Mouse (Mus musculus) limb, embryonic 14.5 days (tissue): ENCODE results near the gene Fxyd1. TPM values are rescaled to one million over a fixed set of nuclear protein-coding genes. Genes with fewer than 3 reads are reported as not detected.

Experiments
- ATAC-seq: fragments of 200-750 bp; cut with Nextera tagmentation; 2 replicates; pipeline ENCODE4 v1.8.0; 2017; ENCODE audit warnings: low read depth, moderate number of reproducible peaks, moderate TSS enrichment; ENCODE audit not compliant: low FRiP score
- DNase-seq: peaks from one replicate; pipeline ENCODE4 v3.0.0-alpha.2; 2015; ENCODE audit warnings: low spot score
- H3K27ac ChIP-seq: fragments of 300-500 bp; sonication (generic); replicated peaks from 2 replicates; pipeline ENCODE4 v1.5.1; 2014; ENCODE audit warnings: low read depth, mild to moderate bottlenecking, low read length, moderate library complexity, mixed read lengths
- H3K27me3 ChIP-seq: fragments of 300-500 bp; sonication (generic); 2 replicates; pipeline ENCODE4 v1.6.1; 2014; ENCODE audit warnings: low read length, mixed read lengths; ENCODE audit not compliant: control insufficient read depth, insufficient read depth
- H3K36me3 ChIP-seq: fragments of 300-500 bp; sonication (generic); 2 replicates; pipeline ENCODE4 v1.6.1; 2014; ENCODE audit warnings: mild to moderate bottlenecking, low read length, moderate library complexity, mixed read lengths; ENCODE audit not compliant: control insufficient read depth, insufficient read depth
- H3K4me1 ChIP-seq: fragments of 300-500 bp; sonication (generic); 2 replicates; pipeline ENCODE4 v1.6.1; 2014; ENCODE audit warnings: antibody characterized with exemption, low read length, mixed read lengths; ENCODE audit not compliant: control insufficient read depth, insufficient read depth
- H3K4me2 ChIP-seq: fragments of 300-500 bp; sonication (generic); replicated peaks from 2 replicates; pipeline ENCODE4 v1.6.1; 2014; ENCODE audit warnings: low read depth, mild to moderate bottlenecking, low read length, moderate library complexity; ENCODE audit not compliant: severe bottlenecking
- H3K4me3 ChIP-seq: fragments of 300-500 bp; sonication (generic); replicated peaks from 2 replicates; pipeline ENCODE4 v1.5.1; 2014; ENCODE audit warnings: low read length
- H3K9ac ChIP-seq: fragments of 300-500 bp; sonication (generic); 2 replicates; pipeline ENCODE4 v1.6.1; 2014; ENCODE audit warnings: mild to moderate bottlenecking, low read depth, low read length, moderate library complexity; ENCODE audit not compliant: severe bottlenecking
- H3K9me3 ChIP-seq: fragments of 300-500 bp; sonication (generic); 2 replicates; pipeline ENCODE4 v1.6.1; 2016; ENCODE audit warnings: low read length; ENCODE audit not compliant: control insufficient read depth
- POLR2A ChIP-seq: fragments of 200-500 bp; IDR thresholded peaks from 2 replicates; pipeline ENCODE4 v1.8.0; 2012; ENCODE audit warnings: inconsistent platforms, mild to moderate bottlenecking, moderate library complexity, borderline replicate concordance; ENCODE audit not compliant: insufficient read depth, insufficient read length; ENCODE audit errors: extremely low read depth
- WGBS: fragments of 180-500 bp; shearing (Covaris S2); extraction: QIAGEN DNeasy Blood & Tissue Kit; methylation state at CpG from one replicate; pipeline ENCODE4 v1.1.7; 2014; 5-methylcytosine and 5-hydroxymethylcytosine counted together
- polyA plus RNA-seq, 2 experiments: library from polyadenylated mRNA; depleted of rRNA in 1 of 2; stranded (reverse) in 1 of 2; unstranded in 1 of 2; fragments of >200 nt; fragmentation: Nextera tagmentation in 1 of 2; extraction: Ambion mirVana in 1 of 2; gene quantifications; 2 replicates each; pipeline versions ENCODE4 v1.2.1 to v1.2.3; 2012 to 2014

Gene Fxyd1
- polyA plus RNA-seq (2012; rRNA removed) (92.6 and 103 TPM in 2 replicates), polyA plus RNA-seq (2014; fragmentation: Nextera tagmentation; extraction: Ambion mirVana) (95.6 and 101 TPM in 2 replicates)

GRCm38 (mm10) chr7:31057071-31057470, at the start of gene Fxyd1:
Gene Fxyd1 (minus strand): TSS chr7:31057199.
- DNase-seq (no peak), ATAC-seq (no peak)
- Histone ChIP-seq H3K27me3 (peaks cover 17% of the 10 kb centered on the region), H3K4me1 (peaks cover 32% of the 10 kb centered on the region), H3K4me2 (no peak within 1 kb of the TSS), H3K4me3 (no peak within 1 kb of the TSS), H3K9ac (no peak within 1 kb of the TSS), H3K9me3 (no peaks in the 10 kb centered on the region), H3K27ac (0 out of 2 replicates have a peak within 1 kb of the TSS, but pooled peaks have one; percentile 20), H3K36me3 (no peaks in the 10 kb centered on the region)
- 63% methylated on average over 2 of the region's 2 CpGs for WGBS
- no peak for TF ChIP-seq POLR2A

- H3K4me3 ChIP-seq, result no peak overlapping the region
- H3K4me2 ChIP-seq, result no peak overlapping the region
- no peaks in the 10 kb centered on the region for H3K9me3 ChIP-seq
- DNase-seq, result no peak
- H3K4me1 ChIP-seq, result no peaks in the 10 kb centered on the region
- no peaks in the 10 kb centered on the region for H3K36me3 ChIP-seq
- ATAC-seq, result no peak
- H3K9ac ChIP-seq, result no peak overlapping the region
- no peak for TF ChIP-seq POLR2A
- H3K27ac ChIP-seq, result no peak overlapping the region
- WGBS, result 54% methylated on average over 3 of the region's 3 CpGs
- H3K27me3 ChIP-seq, result no peaks in the 10 kb centered on the region
These were observed 49.2 kb upstream of the Fxyd1 start for GRCm38 (mm10) chr7:31106166-31106565.

GRCm38 (mm10) chr7:31105061-31105768, 48.2 kb upstream of the Fxyd1 start:
- no peak for ATAC-seq
- WGBS, result 56% methylated on average over 15 of the region's 15 CpGs
- Histone ChIP-seq H3K9ac (no peak overlapping the region), H3K27ac (no peak overlapping the region), H3K27me3 (no peaks in the 10 kb centered on the region), H3K4me3 (no peak overlapping the region), H3K9me3 (no peaks in the 10 kb centered on the region), H3K4me1 (no peaks in the 10 kb centered on the region), H3K36me3 (no peaks in the 10 kb centered on the region), H3K4me2 (no peak overlapping the region)
- TF ChIP-seq POLR2A, result no peak
- DNase-seq, result peak; percentile 11

- TF ChIP-seq POLR2A, result no peak
- ATAC-seq, result no peak
These were observed 43.8 kb upstream of the Fxyd1 start for GRCm38 (mm10) chr7:31100786-31101185.

GRCm38 (mm10) chr7:31099612-31099982, 42.6 kb upstream of the Fxyd1 start:
- DNase-seq (no peak), ATAC-seq (no peak)
- Histone ChIP-seq H3K9me3 (no peaks in the 10 kb centered on the region), H3K36me3 (no peaks in the 10 kb centered on the region), H3K27me3 (no peaks in the 10 kb centered on the region), H3K9ac (no peak overlapping the region), H3K27ac (no peak overlapping the region), H3K4me2 (no peak overlapping the region), H3K4me1 (no peaks in the 10 kb centered on the region), H3K4me3 (no peak overlapping the region)
- WGBS, result 87% methylated on average over 6 of the region's 6 CpGs
- TF ChIP-seq POLR2A, result no peak

More at GRCm38 (mm10) chr7:31100786-31101185, 43.8 kb upstream of the Fxyd1 start:
- 84% methylated on average over 14 of the region's 14 CpGs for WGBS
- no peak for DNase-seq
- no peak overlapping the region for H3K9ac ChIP-seq
- H3K27ac ChIP-seq, result no peak overlapping the region
- H3K4me2 ChIP-seq, result no peak overlapping the region
- H3K36me3 ChIP-seq, result no peaks in the 10 kb centered on the region
- no peaks in the 10 kb centered on the region for H3K27me3 ChIP-seq
- no peaks in the 10 kb centered on the region for H3K4me1 ChIP-seq
- no peaks in the 10 kb centered on the region for H3K9me3 ChIP-seq
- H3K4me3 ChIP-seq, result no peak overlapping the region
